Mouse (Mus musculus): ENCODE results near the gene Tlx1. TPM values are rescaled to one million over a fixed set of nuclear protein-coding genes. Genes with fewer than 3 reads are reported as not detected.

The Tlx1 gene
- total and polyA plus RNA-seq, 3 experiments, result not detected

- no peak for DNase-seq
Measured at GRCm38 (mm10) chr19:45158896-45159295, 8.4 kb downstream of the Tlx1 start.

- no peak for DNase-seq
Measured at GRCm38 (mm10) chr19:45159491-45159890, 9.0 kb downstream of the Tlx1 start.

DNA sequence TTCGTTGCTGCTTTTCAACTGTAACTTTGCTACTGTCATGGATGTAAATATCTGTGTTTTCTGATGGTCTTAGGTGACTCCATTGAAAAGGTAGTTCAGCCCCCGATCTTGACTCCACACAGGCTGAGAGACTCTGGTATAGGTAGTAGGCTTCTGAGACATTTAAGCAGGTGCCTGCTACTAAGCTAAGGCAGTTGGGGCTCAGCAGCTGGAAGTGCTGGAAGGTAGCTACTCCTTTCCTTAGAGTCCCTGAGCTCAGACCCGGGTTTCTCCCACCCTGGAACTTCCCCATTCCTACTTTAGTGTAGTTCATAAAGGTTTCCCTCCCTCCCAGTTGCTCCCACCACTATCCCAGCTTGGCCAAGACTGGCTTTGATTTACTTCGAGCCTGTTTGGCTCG lies 9.5 kb downstream of the Tlx1 start:
- no peak for DNase-seq

DNA sequence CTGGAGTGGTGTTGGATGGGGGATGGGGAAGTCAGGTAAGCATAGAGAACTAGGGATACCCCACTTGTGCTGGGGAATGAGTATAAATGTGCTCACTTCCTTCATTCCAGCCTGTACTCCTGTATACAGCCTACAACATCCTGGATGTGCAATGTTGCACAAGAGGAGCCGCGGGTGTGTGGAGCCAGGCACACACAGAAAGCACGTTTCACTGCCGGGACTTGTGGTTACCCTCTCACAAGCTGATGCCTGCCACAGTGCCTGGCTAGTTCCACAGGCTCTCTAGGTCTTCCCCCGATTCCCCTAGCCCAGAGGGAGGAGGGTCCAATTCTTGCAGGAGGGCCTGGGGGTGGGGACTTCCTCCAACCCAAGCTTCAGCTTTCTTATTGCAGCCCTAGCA lies 10.0 kb downstream of the Tlx1 start:
- DNase-seq, result no peak

GRCm38 (mm10) chr19:45161093-45161492 lies 10.6 kb downstream of the Tlx1 start:
- peak; percentile 67 for DNase-seq

DNA sequence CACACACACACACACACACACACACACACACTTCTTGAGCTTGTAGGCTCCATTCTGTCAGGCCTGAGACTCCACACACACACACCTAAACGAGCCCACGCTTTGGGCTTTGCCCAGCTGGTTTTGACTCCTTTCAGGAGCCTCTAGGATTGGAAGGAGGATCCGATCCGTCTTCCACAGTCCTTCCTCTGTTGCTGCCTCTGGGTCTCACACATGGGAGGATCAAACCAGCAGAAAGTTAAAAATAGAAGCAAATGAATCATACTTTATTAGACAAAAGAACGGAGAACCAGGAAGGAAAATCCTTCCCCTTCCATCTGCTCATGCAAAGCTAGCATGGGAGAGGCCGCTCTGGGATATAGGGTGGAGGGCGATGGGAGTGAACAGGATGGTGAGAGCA lies 11.7 kb downstream of the Tlx1 start:
- no peak for DNase-seq

GRCm38 (mm10) chr19:45162871-45163270 lies 12.4 kb downstream of the Tlx1 start:
- DNase-seq, result no peak

- no peak for DNase-seq
Measured at GRCm38 (mm10) chr19:45170451-45170850, 20.0 kb downstream of the Tlx1 start.

- DNase-seq, result no peak
Measured at GRCm38 (mm10) chr19:45174803-45175202, 24.3 kb downstream of the Tlx1 start.

GRCm38 (mm10) chr19:45176269-45176668 lies 25.8 kb downstream of the Tlx1 start:
- no peak for DNase-seq

- DNase-seq, result peak; percentile 48
Measured at GRCm38 (mm10) chr19:45177004-45177737, 26.7 kb downstream of the Tlx1 start.

DNA sequence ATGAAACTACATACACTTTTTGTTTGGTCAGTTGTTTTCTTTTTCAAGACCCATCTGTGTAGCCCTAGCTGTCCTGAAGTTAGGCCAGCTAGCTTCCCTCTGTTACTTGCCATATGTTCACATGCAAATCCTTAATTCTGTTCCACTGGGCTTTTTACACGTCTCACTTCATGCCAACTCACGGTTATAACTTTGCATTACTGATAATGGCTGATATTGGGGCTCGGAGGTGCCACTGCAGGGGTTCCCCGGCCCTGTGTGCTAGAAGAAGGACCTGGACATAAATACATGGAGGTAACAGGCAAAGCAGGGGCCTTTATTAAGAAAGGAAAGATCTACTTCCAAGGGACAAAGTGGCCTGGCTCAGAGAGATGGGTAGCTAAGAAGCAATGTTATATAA lies 29.0 kb downstream of the Tlx1 start:
- no peak for DNase-seq

DNA sequence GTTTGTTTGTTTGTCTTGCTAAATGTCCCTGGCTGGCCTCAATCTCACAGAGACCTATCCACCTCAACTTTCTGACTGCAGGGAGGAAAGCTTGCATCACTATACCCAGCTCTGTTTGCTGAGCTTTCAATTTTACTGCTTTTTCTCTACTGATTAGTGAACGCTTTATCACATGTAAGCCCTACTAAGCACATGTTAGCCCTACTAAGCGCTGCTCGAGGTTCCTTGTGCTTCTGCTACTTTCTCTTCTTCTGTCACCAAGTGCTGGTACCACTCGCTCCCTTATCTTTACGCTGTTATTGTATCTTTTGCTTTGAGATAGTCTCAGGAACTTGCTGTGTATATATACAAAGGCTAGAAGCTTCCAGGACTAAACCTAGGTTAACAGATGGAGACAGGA lies 30.0 kb downstream of the Tlx1 start:
- DNase-seq, result no peak

DNA sequence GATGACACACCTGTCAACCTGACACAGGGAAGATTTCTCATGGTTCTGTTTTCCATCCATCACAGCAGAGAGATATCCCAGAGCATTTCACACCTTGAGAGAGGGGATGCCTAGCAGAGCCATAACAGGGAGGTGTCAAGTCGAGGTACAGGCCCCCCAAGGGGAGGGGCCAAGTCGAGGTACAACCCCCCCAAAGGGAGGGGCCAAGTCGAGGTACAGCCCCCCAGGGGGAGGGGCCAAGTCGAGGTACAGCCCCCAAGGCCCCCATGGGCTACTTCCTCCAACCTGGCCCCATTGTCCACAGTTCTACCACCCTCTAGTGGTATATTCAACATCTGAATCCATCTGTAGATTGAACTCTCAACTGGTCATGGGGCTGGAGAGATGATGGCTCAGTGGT lies 44.2 kb downstream of the Tlx1 start:
- no peak for DNase-seq

DNA sequence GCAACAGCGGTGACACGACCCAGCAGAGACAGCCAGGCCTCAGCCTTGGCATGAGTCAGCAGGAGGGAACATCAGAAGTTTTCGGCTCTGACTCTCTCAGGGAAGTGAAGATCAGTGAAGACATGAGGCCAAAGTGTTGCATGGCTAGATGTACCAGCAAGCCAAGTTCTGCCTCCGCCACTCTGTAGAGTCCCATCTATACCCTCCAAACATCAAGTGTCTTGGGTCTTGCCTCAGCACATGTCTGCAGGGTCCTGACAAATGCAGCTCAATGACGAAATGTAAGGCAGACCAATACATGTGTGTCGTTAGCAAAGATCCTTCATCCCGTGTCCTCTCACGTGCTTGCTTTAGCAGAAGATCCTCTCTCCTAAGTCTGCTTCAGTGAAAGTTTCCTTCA lies 46.5 kb downstream of the Tlx1 start:
- peak; percentile 6 for DNase-seq

DNA sequence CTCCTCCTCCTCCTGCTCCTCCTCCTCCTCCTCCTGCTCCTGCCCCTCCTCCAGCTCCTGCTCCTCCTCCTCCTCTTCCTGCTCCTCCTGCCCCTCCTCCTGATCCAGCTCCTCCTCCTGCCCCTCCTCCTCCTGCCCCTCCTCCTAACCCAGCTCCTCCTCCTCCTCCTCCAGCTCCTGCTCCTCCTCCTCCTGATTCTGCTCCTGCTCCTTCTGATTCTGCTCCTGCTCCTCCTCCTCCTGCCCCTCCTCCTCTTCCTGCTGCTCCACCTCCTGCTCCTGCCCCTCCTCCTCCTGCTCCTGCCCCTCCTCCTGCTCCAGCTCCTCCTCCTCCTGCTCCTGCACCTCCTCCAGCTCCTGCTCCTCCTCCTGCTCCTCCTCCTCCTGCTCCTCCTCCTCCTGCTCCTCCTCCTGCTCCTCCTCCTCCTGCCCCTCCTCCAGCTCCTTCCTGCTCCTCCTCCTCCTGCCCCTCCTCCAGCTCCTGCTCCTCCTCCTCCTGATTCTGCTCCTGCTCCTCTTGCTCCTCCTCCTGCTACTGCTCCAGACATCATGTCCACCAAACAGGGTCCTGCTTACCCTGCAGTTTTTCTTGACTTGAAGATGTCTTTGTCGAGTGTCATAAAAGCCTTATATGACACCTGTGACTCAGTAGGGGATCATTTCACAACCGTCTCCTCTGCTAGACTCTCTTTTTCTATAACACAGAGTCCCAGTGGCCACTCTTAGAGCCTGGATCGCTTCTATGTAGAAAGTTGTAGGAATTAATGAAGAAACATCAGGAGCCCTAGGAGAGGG lies 55.0 kb downstream of the Tlx1 start:
- no peak for DNase-seq

Other genes starting within 250 kb of the Tlx1 start
- gene Slf2, start 219.5 kb upstream of the Tlx1 start, total RNA-seq (2021), result 10 to 100 TPM; 19.6 to 21.4 TPM
- gene Slf2, start 219.5 kb upstream of the Tlx1 start, polyA plus RNA-seq (2012; rRNA removed), result 54.9 and 77.7 TPM in 2 replicates
- gene Sema4g, start 161.6 kb upstream of the Tlx1 start, total RNA-seq (2021), result 1 to 10 TPM; 6.3 to 7.7 TPM
- 9.4 and 13.4 TPM in 2 replicates for gene Sema4g, start 161.6 kb upstream of the Tlx1 start, polyA plus RNA-seq (2012; rRNA removed)
- 10 to 100 TPM; 24.7 to 37.1 TPM for gene Twnk, start 145.0 kb upstream of the Tlx1 start, total RNA-seq (2021)
- 7.5 and 9.6 TPM in 2 replicates for gene Twnk, start 145.0 kb upstream of the Tlx1 start, polyA plus RNA-seq (2012; rRNA removed)
- 10 to 100 TPM; 45.2 to 55.1 TPM for gene Mrpl43, start 144.2 kb upstream of the Tlx1 start, total RNA-seq (2021)
- gene Mrpl43, start 144.2 kb upstream of the Tlx1 start, polyA plus RNA-seq (2012; rRNA removed), result 196 and 208 TPM in 2 replicates
- 100 to 1,000 TPM in 1 of 2 experiments, 10 to 100 TPM in 1; 52.8 to 111 TPM for gene Lzts2, start 136.3 kb upstream of the Tlx1 start, total RNA-seq (2021)
- 313 and 342 TPM in 2 replicates for gene Lzts2, start 136.3 kb upstream of the Tlx1 start, polyA plus RNA-seq (2012; rRNA removed)
- gene Pdzd7, start 105.0 kb upstream of the Tlx1 start, total RNA-seq (2021), result under 1 TPM in 1 of 2 experiments, not detected in 1; 0.09 TPM
- 0.62 and 0.65 TPM in 2 replicates for gene Pdzd7, start 105.0 kb upstream of the Tlx1 start, polyA plus RNA-seq (2012; rRNA removed)
- 10 to 100 TPM; 51.2 to 89.3 TPM for gene Sfxn3, start 103.2 kb upstream of the Tlx1 start, total RNA-seq (2021)
- 45.9 and 65.5 TPM in 2 replicates for gene Sfxn3, start 103.2 kb upstream of the Tlx1 start, polyA plus RNA-seq (2012; rRNA removed)
- gene Kazald1, start 75.4 kb upstream of the Tlx1 start, total RNA-seq (2021), result 1 to 10 TPM; 2.2 to 6.0 TPM
- gene Kazald1, start 75.4 kb upstream of the Tlx1 start, polyA plus RNA-seq (2012; rRNA removed), result 9.8 and 11.1 TPM in 2 replicates
- under 1 TPM in 1 of 2 experiments, not detected in 1; 0.17 TPM for gene Lbx1, start 85.1 kb downstream of the Tlx1 start, total RNA-seq (2021)
- gene Lbx1, start 85.1 kb downstream of the Tlx1 start, polyA plus RNA-seq (2012; rRNA removed), result 0.21 TPM in 1 of 2 replicates, not detected in the other
- 10 to 100 TPM; 31.7 to 34.8 TPM for gene Btrc, start 213.1 kb downstream of the Tlx1 start, total RNA-seq (2021)
- 7.8 and 10.5 TPM in 2 replicates for gene Btrc, start 213.1 kb downstream of the Tlx1 start, polyA plus RNA-seq (2012; rRNA removed)